Mouse (Mus musculus) embryo, embryonic 11 days (tissue): ENCODE data around the gene Olfr1025-ps1.

Source experiments
- DNase-seq: peaks from one replicate; pipeline ENCODE4 v3.0.0-alpha.2; 2015

Olfr1025-ps1 gene

DNA sequence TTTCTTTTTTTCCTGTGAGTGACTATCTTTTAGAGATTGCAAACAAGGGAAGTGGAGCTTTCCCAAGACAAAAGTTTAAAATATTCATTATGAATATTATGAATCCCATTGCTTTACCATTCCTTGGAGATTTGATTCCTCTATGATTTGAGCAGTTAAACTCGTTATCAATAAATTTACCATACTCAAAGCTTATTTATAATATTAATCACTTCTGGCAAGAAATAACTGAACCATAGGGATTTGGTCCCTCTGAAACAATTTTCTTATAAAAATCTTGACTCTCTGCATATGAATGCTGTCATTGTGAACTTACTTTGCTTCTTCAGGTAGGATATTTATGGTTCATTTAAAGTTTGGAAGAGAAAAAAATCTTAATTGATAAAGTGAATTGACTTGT, at the start of gene Olfr1025-ps1:
TSS of gene Olfr1025-ps1 (plus strand) at position 301 of the 400 bp plus-strand sequence.
- no peak for DNase-seq

DNA sequence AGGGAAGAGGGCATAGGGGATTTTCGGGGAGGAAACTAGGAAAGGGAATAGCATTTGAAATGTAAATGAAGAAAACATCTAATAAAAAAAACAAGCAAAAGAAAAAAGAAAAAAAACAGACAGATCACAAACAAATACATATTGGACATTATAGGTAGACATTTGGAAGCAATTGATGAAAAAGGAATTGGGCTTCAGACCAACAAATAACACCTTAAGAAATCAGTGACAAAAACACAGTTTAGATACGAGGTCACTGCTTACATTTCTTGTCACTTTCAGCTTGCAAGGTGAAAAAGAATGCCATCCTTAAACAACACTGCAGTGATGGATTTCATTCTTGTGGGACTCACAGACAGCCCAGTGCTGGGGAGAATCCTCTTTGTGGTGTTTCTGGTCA, 46.7 kb upstream of the Olfr1025-ps1 start, which contains the start of gene Olfr1022:
TSS of gene Olfr1022 (plus strand) at position 301 of the 400 bp plus-strand sequence.
- DNase-seq, result no peak

DNA sequence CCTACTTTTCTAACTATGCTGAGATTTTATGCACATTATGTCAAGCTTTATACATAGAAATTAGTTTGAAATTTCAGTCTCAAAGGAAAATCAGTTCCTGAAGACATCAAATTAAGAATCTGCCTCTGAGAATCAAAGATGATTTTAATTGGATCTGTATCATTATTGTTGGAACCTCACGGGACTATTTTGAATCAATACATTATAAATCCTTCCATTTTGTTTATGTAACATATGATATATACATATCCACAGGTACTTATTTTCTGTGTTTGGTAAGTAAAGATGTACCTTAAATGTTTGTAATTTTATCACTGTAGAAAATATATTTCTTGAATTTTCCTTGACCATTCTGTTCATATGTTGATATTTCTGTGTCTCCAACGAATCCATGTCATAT, 29.7 kb upstream of the Olfr1025-ps1 start, which contains the start of gene Olfr1023:
TSS of gene Olfr1023 (plus strand) at position 301 of the 400 bp plus-strand sequence.
- no peak for DNase-seq

GRCm38 (mm10) chr2:85904952-85905351, 10.0 kb upstream of the Olfr1025-ps1 start, which contains the start of gene Olfr1024:
Olfr1024 (minus strand) TSS chr2:85905052.
- DNase-seq, result no peak

DNA sequence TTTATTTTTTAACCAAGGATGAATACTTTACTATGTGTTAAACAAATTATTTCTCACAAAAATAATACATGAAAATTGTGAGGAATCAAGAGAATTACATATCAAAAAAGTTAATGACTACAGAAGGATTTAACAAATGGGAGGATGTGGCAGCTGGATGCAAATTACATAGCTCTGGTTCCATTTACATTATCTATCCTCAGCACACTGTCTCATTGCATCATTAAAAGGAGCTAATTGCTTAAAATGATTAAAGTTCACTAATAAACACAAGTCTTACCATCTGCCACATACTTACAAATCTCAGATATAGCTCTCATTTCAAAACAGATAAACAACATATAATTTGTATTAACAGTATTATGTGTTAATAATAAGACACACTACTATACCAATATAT, 1.8 kb upstream of the Olfr1025-ps1 start:
- DNase-seq, result no peak

- no peak for DNase-seq
Measured at GRCm38 (mm10) chr2:85921258-85921657, 6.3 kb downstream of the Olfr1025-ps1 start, which contains the start of gene Olfr1026. Olfr1026 (plus strand) TSS chr2:85921558.

GRCm38 (mm10) chr2:85950137-85950536, 35.1 kb downstream of the Olfr1025-ps1 start, which contains the start of gene Olfr1028:
Olfr1028 (plus strand) TSS chr2:85950437.
- DNase-seq, result no peak
